Mouse (Mus musculus) hindbrain, embryonic 12.5 days (tissue): Measurements from ENCODE around the gene Flrt1. TPM values are rescaled to one million over a fixed set of nuclear protein-coding genes. Genes with fewer than 3 reads are reported as not detected.

Experiments used
- polyA plus RNA-seq: library from polyadenylated mRNA; unstranded; fragments of >200 nt; fragmentation: Nextera tagmentation; extraction: Ambion mirVana; gene quantifications from 2 replicates; pipeline ENCODE4 v1.2.1, GENCODE M21; 2016

The Flrt1 gene
- polyA plus RNA-seq, 1 experiment from 2014 or later: 5.5 TPM

Other genes starting within 250 kb of the Flrt1 start
- 0.50 and 0.85 TPM in 2 replicates for gene Ccdc88b, start 247.5 kb downstream of the Flrt1 start, polyA plus RNA-seq
- gene Trmt112, start 196.0 kb downstream of the Flrt1 start, polyA plus RNA-seq: 108 and 128 TPM in 2 replicates
- gene Prdx5, start 195.6 kb downstream of the Flrt1 start, polyA plus RNA-seq: 194 and 200 TPM in 2 replicates
- gene Esrra, start 183.9 kb downstream of the Flrt1 start, polyA plus RNA-seq: 16.0 and 16.6 TPM in 2 replicates
- 0.98 TPM in 1 of 2 replicates, not detected in the other for gene Catsperz, start 180.3 kb downstream of the Flrt1 start, polyA plus RNA-seq
- 0.14 and 0.19 TPM in 2 replicates for gene Kcnk4, start 171.2 kb downstream of the Flrt1 start, polyA plus RNA-seq
- gene Bad, start 163.9 kb downstream of the Flrt1 start, polyA plus RNA-seq: 67.7 and 71.7 TPM in 2 replicates
- 40.6 and 47.6 TPM in 2 replicates for gene Gpr137, start 163.2 kb downstream of the Flrt1 start, polyA plus RNA-seq
- 259 and 281 TPM in 2 replicates for gene Ppp1r14b, start 130.8 kb downstream of the Flrt1 start, polyA plus RNA-seq
- 27.9 and 29.3 TPM in 2 replicates for gene Plcb3, start 129.3 kb downstream of the Flrt1 start, polyA plus RNA-seq
- 77.8 and 82.5 TPM in 2 replicates for gene Fkbp2, start 125.2 kb downstream of the Flrt1 start, polyA plus RNA-seq
- gene Vegfb, start 118.1 kb downstream of the Flrt1 start, polyA plus RNA-seq: 32.2 and 37.0 TPM in 2 replicates
- gene Dnajc4, start 113.2 kb downstream of the Flrt1 start, polyA plus RNA-seq: 20.5 and 24.0 TPM in 2 replicates
- 20.1 and 20.2 TPM in 2 replicates for gene Nudt22, start 109.6 kb downstream of the Flrt1 start, polyA plus RNA-seq
- 8.7 and 12.6 TPM in 2 replicates for gene Trpt1, start 109.6 kb downstream of the Flrt1 start, polyA plus RNA-seq
- gene Fermt3, start 86.3 kb downstream of the Flrt1 start, polyA plus RNA-seq: 6.3 and 6.5 TPM in 2 replicates
- 267 and 269 TPM in 2 replicates for gene Stip1, start 65.8 kb downstream of the Flrt1 start, polyA plus RNA-seq
- gene Macrod1, start 48.9 kb downstream of the Flrt1 start, polyA plus RNA-seq: 5.6 TPM in 2 replicates
- 217 and 218 TPM in 2 replicates for gene Otub1, start 100.6 kb upstream of the Flrt1 start, polyA plus RNA-seq
- gene Cox8a, start 111.9 kb upstream of the Flrt1 start, polyA plus RNA-seq: 715 and 817 TPM in 2 replicates
- 75.9 and 77.6 TPM in 2 replicates for gene Naa40, start 135.5 kb upstream of the Flrt1 start, polyA plus RNA-seq
- gene Rcor2, start 161.6 kb upstream of the Flrt1 start, polyA plus RNA-seq: 62.5 and 66.6 TPM in 2 replicates
- gene Mark2, start 236.1 kb upstream of the Flrt1 start, polyA plus RNA-seq: 62.1 and 64.2 TPM in 2 replicates